Comparison of ENCODE assay signal across 7 mouse cellular contexts in the genomic region with DNA sequence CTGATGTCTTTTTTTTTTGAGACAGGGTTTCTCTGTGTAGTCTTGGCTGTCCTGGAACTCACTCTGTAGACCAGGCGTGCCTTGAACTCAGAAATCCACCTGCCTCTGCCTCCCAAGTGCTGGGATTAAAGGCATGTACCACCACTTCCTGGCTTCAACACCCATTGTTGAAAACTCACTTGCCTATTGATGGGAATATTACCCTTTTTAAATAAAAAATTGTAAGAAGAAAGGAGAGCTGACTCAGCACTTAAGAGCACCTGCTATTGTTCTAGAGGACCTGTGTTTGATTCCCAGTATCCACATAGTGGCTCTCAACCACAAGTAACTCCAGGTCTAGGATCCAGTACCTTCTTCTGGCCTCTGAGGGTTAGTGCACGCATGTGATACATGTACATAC. TPM values are rescaled to one million over a fixed set of nuclear protein-coding genes. Genes with fewer than 3 reads are reported as not detected.
"Had no signal": no experiment of that assay in that cellular context is flagged by ENCODE, and none has a peak within 500 bp of the region (broad histone marks: within the 10 kb centered on the region; RNA-seq: fewer than 3 reads in every experiment).

No protein-coding gene starts in this region.

RNA-seq across cellular contexts. Expression of gene Ltk, which starts 44.4 kb away (rescaled TPM):
- total RNA-seq: heart, postnatal 14 days; heart, postnatal 25 days; heart, postnatal 36 days; hematopoietic stem cell, adult 5-6 weeks had no signal
- polyA plus RNA-seq: heart, embryonic 11.5 days; heart, embryonic 16.5 days; hindbrain, embryonic 10.5 days had no signal
